Mouse (Mus musculus): Measurements from ENCODE around the gene Trim8. TPM values are rescaled to one million over a fixed set of nuclear protein-coding genes. Genes with fewer than 3 reads are reported as not detected.

Trim8 gene
- total RNA-seq (2015; ENCODE audit: low replicate concordance) (5.4 and 6.1 TPM in 2 replicates), total RNA-seq (2017; ENCODE audit: low replicate concordance) (2.0 and 6.4 TPM in 2 replicates)

DNA sequence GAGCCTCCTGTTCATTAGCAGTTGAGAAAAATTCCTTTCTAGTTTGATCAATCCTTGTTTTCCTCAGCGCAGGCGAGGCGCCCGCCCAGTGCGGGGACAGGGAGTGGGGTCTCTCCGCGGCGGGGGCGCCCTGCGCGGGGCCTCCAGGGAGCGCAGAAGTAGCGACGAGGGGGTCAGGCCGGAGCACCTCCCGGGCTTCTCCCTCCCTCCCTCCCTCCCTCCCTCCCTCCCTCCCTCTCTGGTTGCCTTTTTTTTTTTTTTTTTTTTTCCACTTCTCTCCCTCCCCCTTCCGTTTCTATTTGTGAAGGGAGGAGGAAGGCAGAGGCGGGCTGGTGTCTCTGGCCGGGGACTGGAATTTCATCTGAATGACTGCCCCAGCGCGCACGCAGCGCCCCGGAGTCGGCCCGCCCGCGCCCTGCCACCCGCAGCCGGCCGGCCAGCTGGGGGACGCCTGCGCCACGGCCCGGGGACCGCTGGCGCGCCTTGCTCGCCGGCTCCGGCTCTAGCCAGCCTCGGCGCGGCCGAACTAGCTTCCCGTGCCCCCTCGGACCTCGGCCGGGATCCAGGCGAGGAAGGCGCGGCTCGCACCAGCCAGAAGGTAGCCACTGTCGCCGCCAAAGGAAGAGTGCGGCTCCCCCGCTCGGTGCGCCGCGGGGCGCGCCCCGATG, at the start of gene Trim8:
Gene Trim8 (plus strand): TSS at position 302 of the 668 bp plus-strand sequence.
- no peak for ATAC-seq (replicated peaks; ENCODE audit: low FRiP score, poor library complexity, severe bottlenecking)

DNA sequence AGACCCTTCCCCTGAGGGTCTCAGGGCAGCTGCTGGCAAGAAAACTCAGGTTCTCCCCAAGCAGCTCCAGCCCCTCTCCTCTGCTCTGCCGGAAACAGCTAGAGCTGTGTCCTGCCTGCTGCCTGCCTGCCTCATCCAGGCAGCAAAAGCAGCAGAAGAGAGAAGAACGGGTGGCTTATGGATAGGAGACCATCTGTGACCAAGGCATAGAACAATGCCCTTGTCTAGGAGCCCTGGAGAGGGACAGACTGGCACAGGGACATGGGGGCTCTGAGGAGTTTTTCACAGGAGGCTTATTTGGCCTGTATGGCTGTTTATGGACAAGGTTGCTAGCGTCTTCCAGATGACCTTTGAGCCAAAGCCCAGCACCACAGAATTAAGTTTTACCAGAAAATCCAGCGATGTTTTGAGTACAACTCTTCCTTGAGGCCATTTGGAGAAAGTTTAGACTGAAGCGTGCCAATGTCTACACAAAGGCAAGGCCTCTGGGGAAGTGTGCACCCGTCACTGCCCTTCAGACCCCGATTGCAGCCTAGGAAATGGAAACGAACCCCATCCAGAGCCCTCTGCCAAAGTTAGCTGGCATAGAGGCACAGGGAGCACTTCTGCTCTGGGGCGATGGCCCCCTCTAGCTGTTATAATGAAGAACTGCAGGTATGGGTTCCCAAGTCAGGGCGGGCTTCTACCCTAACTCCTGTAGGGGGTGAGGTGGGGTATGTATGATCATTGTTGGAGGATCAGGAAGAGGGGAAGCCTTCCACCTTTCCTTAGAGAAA, 49.3 kb upstream of the Trim8 start:
- peak; percentile 69 for ATAC-seq (replicated peaks; ENCODE audit: low FRiP score, poor library complexity, severe bottlenecking)

DNA sequence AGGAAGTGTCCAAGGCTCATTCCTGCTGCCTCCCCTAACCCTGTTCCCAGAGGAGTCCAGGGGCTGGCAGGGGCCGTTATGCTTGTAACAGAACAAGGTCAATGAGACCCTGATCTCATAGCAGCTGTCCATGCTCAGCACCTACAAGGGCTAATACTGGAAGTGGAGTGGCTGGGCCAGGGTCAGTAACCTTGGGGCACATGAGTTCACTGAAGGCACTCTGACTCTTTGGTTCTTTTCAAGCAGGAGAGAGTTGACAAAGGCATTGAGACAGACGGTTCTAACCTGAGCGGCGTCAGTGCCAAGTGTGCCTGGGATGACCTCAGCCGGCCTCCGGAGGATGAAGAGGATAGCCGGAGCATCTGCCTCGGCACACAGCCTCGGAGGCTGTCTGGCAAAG, 48.6 kb upstream of the Trim8 start:
- 0 out of 2 replicates have a peak, but pooled peaks have one; percentile 17 for ATAC-seq (replicated peaks; ENCODE audit: low FRiP score, poor library complexity, severe bottlenecking)

GRCm38 (mm10) chr19:46454126-46454880, 47.2 kb upstream of the Trim8 start:
- no peak for ATAC-seq (replicated peaks; ENCODE audit: low FRiP score, poor library complexity, severe bottlenecking)

GRCm38 (mm10) chr19:46455032-46455431, 46.5 kb upstream of the Trim8 start:
- no peak for ATAC-seq (replicated peaks; ENCODE audit: low FRiP score, poor library complexity, severe bottlenecking)

DNA sequence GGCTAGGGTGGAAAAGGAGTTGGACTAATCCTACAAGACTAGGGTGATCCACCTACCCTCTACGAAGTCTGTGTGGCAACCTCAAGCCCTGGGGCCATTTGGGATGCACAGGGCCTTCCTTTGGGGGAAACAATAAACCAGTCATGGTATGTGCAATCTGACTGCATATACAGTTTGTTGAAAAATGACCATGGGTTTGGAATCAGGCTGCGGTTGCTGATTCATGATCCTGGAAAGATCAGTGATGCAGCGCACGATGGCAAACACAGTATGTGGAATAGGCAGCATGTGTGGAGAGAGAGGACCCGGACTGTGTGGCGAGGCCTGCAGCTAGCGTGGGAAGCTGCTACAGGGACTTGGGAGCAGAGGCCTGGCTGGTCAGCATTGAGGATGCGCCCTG, 45.9 kb upstream of the Trim8 start:
- no peak for ATAC-seq (replicated peaks; ENCODE audit: low FRiP score, poor library complexity, severe bottlenecking)

DNA sequence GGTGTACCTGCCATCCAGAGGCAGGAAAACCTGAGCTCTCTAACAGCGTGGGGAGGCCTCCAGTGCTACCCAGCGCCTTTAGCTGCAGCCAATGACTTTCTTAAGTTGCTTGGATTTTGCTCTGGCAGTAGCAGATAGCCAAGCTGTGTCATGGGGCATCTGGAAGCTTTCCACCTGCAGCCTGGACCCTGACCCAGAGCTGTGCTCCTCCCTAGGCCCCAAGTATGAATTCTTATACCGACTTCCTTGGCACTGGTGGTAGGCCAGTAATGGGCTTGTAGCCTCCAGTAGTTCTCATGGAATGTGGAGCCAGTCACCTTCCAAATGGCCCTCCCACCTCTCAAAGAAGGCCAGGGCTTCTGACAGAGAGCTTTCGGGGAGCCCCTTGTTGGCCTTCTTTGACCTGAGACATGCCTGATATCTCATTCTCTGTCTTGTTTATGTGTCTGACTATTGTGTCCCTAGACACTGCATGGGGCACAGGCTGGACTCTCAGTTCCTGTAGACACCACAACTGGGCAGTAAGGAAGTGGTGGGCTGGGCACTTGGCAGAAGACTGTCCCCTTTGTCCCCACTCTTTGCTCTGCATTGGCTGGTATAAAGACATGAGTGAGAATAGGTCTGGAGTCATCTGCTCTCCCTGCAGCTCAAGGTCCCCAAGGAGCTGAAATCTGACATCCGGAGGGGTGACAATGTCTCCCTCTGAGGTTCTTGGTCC, 45.3 kb upstream of the Trim8 start:
- no peak for ATAC-seq (replicated peaks; ENCODE audit: low FRiP score, poor library complexity, severe bottlenecking)

- ATAC-seq (replicated peaks; ENCODE audit: low FRiP score, poor library complexity, severe bottlenecking): no peak
Observed at GRCm38 (mm10) chr19:46457798-46458197, 43.7 kb upstream of the Trim8 start.

DNA sequence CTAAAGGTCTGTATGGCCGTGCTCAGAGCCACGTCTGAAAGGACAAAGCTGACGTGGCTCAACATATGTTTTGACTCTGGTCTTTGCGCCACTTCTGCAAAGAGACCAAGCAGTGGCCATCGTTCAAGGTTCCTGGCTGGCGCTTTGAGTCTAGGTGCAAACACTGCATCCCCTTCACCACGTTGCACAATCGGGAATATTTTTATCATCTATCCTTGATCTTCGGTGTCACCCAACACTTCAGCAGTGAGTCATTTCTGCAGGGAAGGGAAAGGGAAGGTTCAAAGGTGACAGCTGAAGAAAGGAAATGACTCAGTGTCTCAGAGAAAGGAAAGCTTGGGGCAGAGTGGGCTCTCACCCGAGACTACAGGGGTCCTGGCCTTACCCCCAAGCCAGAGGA, 42.2 kb upstream of the Trim8 start:
- ATAC-seq (replicated peaks; ENCODE audit: low FRiP score, poor library complexity, severe bottlenecking): no peak

DNA sequence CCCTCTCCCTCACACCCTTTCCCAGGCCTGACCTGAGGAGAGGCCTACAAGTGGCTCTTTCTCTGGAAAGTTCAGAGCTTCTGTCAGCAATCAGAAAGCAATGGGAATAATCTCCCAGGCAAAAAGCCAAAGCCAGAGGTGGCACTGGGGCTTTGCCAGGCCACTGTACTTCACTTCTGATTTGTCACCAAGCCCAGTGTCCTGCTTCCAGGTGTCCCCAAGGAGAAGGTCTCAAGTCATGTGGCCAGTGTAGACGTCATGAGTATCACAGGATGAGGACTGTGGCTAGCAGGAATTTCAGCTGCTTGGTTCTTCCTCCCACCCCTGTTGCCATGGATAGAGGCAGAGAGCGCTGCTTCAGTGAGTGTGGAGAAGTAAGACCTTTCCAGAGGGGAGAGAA, 41.6 kb upstream of the Trim8 start:
- no peak for ATAC-seq (replicated peaks; ENCODE audit: low FRiP score, poor library complexity, severe bottlenecking)

DNA sequence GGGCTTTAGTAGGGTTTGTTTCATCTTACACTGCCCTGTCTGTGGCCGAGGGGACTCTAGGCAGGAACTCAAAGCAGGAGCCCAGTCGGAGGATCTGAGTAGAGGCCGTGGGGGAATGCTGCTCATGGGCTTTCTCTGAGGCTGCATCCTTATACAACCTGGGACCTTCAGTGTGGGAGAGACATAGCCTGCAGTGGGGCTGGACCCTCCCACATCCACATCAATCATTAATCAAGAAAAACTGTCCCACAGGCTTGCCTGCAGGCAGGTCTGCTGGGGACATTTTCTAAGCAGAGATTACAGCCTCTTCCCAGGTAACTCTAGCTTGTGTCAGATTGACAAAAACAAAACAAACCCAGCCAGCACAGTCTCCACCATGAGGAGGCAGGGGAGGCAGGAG, 38.9 kb upstream of the Trim8 start:
- ATAC-seq (replicated peaks; ENCODE audit: low FRiP score, poor library complexity, severe bottlenecking): no peak

DNA sequence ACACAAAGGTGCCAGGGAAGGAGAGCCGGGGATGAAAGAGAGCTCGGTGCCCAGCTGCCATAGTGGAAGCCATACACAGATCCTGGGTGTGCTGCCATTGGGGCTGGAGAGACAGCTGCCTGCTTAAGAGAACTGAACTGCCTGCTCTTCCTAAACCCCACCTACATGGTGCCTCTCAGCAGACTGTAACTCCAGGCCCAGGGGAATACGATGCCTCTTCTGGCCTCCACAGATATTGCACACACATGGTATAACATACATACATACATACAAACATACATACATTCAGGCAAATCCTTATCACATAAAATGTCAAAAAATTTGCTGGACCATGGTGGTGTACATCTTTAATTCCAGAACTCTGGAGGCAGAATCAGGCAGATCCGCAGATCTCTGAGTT, 38.1 kb upstream of the Trim8 start:
- no peak for ATAC-seq (replicated peaks; ENCODE audit: low FRiP score, poor library complexity, severe bottlenecking)

DNA sequence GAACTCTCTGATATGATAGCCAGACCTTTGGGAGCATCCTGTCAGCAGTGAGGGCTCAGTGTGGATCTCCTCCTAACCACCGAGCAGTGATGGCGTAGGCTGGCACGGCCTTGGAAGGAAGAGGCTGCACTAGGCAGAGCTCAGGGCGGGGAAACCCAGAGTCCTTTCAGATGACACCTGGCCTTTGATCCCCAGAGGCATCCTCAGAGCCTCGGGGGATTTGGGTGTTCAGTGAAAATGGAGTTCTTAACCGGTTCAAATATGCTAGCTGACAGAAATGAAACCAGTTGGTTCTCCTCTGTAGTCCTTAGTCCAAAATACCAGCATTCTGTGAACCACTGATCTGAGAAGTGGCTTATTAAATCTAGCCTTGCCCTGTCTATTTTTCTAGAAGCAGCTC, 35.3 kb upstream of the Trim8 start:
- no peak for ATAC-seq (replicated peaks; ENCODE audit: low FRiP score, poor library complexity, severe bottlenecking)

- ATAC-seq (replicated peaks; ENCODE audit: low FRiP score, poor library complexity, severe bottlenecking): no peak
Observed at GRCm38 (mm10) chr19:46467051-46467503, 34.4 kb upstream of the Trim8 start.

DNA sequence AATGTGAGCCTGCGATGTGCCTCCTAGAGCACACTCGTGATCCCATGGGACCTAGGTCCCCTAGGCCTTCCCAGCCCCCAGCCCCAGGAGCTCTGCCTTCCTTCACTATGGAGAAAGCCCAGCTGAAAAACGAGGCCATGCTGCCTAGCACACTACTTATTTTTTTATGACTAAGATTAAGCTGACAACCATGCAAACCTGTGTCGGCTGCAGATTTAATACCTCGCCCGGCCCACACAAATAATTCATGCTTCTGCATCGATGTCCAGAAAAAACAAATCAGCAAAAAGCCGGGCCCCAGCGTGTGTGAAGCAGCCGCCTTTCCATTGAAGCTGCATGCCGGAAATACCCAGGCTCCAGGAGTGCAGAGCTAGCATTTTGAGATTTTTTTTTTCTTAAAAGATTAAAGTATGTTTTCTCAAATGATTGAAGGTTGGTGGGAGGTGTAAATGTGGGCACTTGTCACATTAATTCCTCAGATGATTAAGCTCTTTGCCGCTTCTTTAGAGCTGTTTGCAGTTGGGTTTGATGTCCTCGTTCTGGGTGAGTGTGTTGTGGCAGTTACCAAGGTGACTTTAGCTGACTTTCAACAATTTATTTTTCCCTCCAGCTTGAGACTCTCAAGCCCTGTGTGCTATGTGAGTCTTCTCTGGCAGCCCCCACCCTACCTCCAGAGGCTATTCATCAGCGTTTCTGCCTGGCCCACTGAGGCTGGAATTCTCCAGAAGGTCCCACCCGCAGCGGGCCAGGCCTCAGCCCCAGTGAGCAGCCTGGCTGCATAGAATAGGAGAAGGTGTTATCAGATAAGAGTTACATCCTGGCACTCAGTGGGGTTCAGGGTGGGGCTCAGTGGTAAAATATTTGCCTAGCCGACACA, 30.9 kb upstream of the Trim8 start:
- no peak for ATAC-seq (replicated peaks; ENCODE audit: low FRiP score, poor library complexity, severe bottlenecking)

DNA sequence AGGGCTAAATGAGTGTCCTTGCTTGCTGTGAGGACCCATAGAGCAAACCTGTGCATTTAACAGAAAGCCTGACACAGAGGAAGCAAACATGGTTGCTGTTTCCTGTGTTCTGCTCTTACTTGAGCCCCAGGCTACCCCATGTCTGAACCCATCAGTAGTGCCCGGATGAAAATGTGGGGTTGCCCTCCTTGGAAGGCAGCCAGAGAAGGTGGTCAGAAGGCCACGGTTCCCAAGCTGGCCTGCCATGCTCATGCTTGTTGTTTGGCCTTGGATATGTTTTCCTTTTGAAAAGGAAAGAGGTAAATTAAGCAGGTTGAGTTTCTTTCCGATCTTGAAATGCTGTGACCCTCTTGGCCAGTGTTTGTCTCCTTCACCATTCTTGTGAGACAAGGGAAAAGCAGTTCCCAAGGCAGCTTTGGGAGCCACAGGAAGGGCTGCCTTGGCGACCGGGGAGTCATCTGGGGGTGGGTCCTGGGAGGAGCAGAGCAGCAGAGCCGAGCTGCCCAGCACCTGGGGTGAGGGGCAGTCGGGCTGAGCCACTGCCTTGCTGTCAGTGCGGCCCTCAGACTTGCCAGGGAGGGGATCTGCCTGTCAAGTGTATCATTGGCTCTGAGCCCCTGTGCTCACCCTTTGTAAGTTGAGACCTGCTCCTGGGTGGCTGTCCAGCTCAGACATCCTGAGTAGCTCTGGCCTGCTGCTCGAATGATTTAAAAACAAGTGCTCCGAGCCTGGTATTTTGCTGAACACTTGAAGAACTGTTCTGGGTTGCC, 30.0 kb upstream of the Trim8 start:
- ATAC-seq (replicated peaks; ENCODE audit: low FRiP score, poor library complexity, severe bottlenecking): no peak

GRCm38 (mm10) chr19:46477432-46477845, 24.1 kb upstream of the Trim8 start:
- ATAC-seq (replicated peaks; ENCODE audit: low FRiP score, poor library complexity, severe bottlenecking): no peak

DNA sequence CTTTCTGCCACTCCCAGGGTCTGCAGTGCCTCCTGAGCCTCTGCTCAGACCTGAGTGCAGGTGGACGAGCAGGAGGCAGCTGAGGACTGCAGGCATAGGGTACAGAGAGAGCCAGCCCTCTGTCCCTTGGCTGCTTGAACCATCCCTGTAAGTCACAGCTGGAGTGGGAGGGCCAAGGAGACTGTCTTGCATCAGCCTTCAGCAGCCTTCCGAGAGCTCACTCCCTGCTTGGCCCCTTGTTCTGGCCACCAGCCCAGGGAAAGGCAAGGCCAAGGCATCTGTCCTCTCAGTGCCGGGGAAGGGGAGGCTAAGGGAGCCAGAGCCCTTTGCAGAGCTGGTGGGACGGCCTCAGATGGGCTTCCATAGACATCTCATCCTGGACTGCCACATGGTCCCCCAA, 23.3 kb upstream of the Trim8 start:
- ATAC-seq (replicated peaks; ENCODE audit: low FRiP score, poor library complexity, severe bottlenecking): no peak

All from erythroblast, adult 5-6 weeks (primary cell).